Mouse (Mus musculus) intestine, postnatal 0 days (tissue): ENCODE data around the gene Capn8. TPM values are rescaled to one million over a fixed set of nuclear protein-coding genes. Genes with fewer than 3 reads are reported as not detected.

Source experiments
- ATAC-seq: fragments of 200-750 bp; cut with Nextera tagmentation; 2 replicates; pipeline ENCODE4 v1.8.0; 2017; ENCODE audit warnings: mild to moderate bottlenecking, moderate TSS enrichment, moderate library complexity
- H3K27ac ChIP-seq: fragments of 300-500 bp; sonication (generic); 2 replicates; pipeline ENCODE4 v1.5.1; 2014; ENCODE audit warnings: mild to moderate bottlenecking, low read depth, low read length, moderate library complexity
- H3K27me3 ChIP-seq: fragments of 300-500 bp; sonication (generic); replicated peaks from 2 replicates; pipeline ENCODE4 v1.6.1; 2014; ENCODE audit warnings: low read length, mixed read lengths; ENCODE audit not compliant: control insufficient read depth, insufficient read depth
- H3K36me3 ChIP-seq: fragments of 300-500 bp; sonication (generic); 2 replicates; pipeline ENCODE4 v1.6.1; 2014; ENCODE audit warnings: mild to moderate bottlenecking, moderate library complexity; ENCODE audit not compliant: control insufficient read depth, insufficient read depth
- H3K4me1 ChIP-seq: fragments of 300-500 bp; sonication (generic); replicated peaks from 2 replicates; pipeline ENCODE4 v1.6.1; 2014; ENCODE audit warnings: antibody characterized with exemption, low read length, mixed read lengths; ENCODE audit not compliant: control insufficient read depth, insufficient read depth
- H3K4me2 ChIP-seq: fragments of 300-500 bp; sonication (generic); replicated peaks from 2 replicates; pipeline ENCODE4 v1.6.1; 2014; ENCODE audit warnings: low read depth, mild to moderate bottlenecking, moderate library complexity
- H3K4me3 ChIP-seq: fragments of 300-500 bp; sonication (generic); 2 replicates; pipeline ENCODE4 v1.5.1; 2014; ENCODE audit warnings: low read depth, low read length
- H3K9ac ChIP-seq: fragments of 300-500 bp; sonication (generic); 2 replicates; pipeline ENCODE4 v1.6.1; 2014; ENCODE audit warnings: mild to moderate bottlenecking, low read depth, low read length
- H3K9me3 ChIP-seq: fragments of 300-500 bp; sonication (generic); 2 replicates; pipeline ENCODE4 v1.6.1; 2016; ENCODE audit warnings: mixed run types; ENCODE audit not compliant: control insufficient read depth
- CTCF ChIP-seq: sonication (generic); IDR thresholded peaks from 2 replicates; pipeline ENCODE4 v1.5.1; 2016; ENCODE audit warnings: low read depth, mild to moderate bottlenecking, control low read depth, antibody characterized with exemption, moderate library complexity
- WGBS: fragments of 180-500 bp; shearing (Covaris S2); extraction: QIAGEN DNeasy Blood & Tissue Kit; methylation state at CpG from one replicate; pipeline ENCODE4 v1.1.7; 2014; 5-methylcytosine and 5-hydroxymethylcytosine counted together
- polyA plus RNA-seq: library from polyadenylated mRNA; unstranded; fragments of >200 nt; fragmentation: Nextera tagmentation; extraction: Ambion mirVana; gene quantifications from 2 replicates; pipeline ENCODE4 v1.2.1, GENCODE M21; 2015

The Capn8 gene
- polyA plus RNA-seq, 1 experiment from 2014 or later, result 1.0 TPM

- peak; percentile 35 for TF ChIP-seq CTCF
- WGBS, result 10% methylated on average over 19 of the region's 19 CpGs
- H3K27me3 ChIP-seq, result no peaks in the 10 kb centered on the region
- no peaks in the 10 kb centered on the region for H3K36me3 ChIP-seq
- H3K4me1 ChIP-seq, result peaks cover 19% of the 10 kb centered on the region
- H3K4me3 ChIP-seq, result no peak overlapping the region
- H3K27ac ChIP-seq, result peak overlapping the region; percentile 66
- H3K9ac ChIP-seq, result no peak overlapping the region
- ATAC-seq, result peak; percentile 92
- peaks cover 8% of the 10 kb centered on the region; the same call in 1 of the 2 replicates for H3K9me3 ChIP-seq
- H3K4me2 ChIP-seq, result peak overlapping the region; percentile 52
Measured at GRCm38 (mm10) chr1:182527921-182528858, 36.6 kb upstream of the Capn8 start.

DNA sequence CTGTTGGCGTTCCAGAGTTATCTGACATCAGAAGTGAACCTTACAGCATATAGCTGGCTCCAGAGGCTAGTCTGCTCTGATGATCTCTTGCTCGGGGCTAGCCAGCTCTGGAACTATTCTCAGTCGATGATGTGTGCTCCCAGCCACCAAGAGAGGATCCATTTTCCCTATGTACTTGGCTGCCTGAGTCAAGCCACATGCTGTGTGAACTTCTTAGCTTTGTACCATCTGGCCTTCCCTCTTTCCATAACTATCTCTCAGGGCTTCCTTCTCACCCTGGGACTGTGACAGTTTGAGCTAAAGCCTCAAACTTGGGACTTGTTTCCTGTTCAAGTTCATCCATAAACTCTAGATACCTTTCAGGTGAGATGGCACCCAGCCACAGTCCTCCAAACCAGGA is 31.2 kb upstream of the Capn8 start:
- 82% methylated on average over 3 of the region's 3 CpGs for WGBS
- Histone ChIP-seq H3K27ac (no peak overlapping the region; the same call in 1 of the 2 replicates), H3K4me2 (no peak overlapping the region)

DNA sequence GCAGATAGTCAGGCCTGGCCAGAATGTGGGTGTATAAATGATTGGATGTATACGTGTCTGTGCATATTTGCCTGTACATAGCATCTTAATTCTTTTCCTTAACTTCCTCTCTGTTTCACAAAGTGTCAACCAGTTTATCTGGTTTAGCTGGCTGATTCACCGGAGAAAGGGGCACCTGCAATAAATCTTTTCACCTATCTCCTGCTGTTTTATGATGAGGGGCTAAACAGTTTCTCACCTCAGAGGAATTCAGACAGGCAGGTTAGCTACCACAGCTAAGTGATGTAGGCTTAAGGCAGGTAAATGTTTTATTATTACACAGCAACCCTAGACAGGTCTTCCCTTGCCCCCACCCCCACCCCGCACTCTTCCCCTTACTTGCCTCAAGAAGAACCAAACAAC is 29.7 kb upstream of the Capn8 start:
- TF ChIP-seq CTCF, result no peak
- Histone ChIP-seq H3K4me2 (no peak overlapping the region), H3K4me3 (no peak overlapping the region), H3K9me3 (peaks cover 8% of the 10 kb centered on the region; the same call in 1 of the 2 replicates), H3K4me1 (no peaks in the 10 kb centered on the region), H3K27me3 (no peaks in the 10 kb centered on the region), H3K27ac (no peak overlapping the region), H3K9ac (no peak overlapping the region), H3K36me3 (no peaks in the 10 kb centered on the region)
- ATAC-seq, result no peak
- 33% methylated on average over 3 of the region's 3 CpGs for WGBS

More for the DNA sequence above, 31.2 kb upstream of the Capn8 start:
- TF ChIP-seq CTCF, result no peak
- Histone ChIP-seq H3K27me3 (no peaks in the 10 kb centered on the region), H3K9ac (no peak overlapping the region), H3K4me1 (peaks cover 3% of the 10 kb centered on the region; the same call in 1 of the 2 replicates), H3K36me3 (no peaks in the 10 kb centered on the region), H3K4me3 (no peak overlapping the region), H3K9me3 (peaks cover 8% of the 10 kb centered on the region; the same call in 1 of the 2 replicates)
- no peak for ATAC-seq

DNA sequence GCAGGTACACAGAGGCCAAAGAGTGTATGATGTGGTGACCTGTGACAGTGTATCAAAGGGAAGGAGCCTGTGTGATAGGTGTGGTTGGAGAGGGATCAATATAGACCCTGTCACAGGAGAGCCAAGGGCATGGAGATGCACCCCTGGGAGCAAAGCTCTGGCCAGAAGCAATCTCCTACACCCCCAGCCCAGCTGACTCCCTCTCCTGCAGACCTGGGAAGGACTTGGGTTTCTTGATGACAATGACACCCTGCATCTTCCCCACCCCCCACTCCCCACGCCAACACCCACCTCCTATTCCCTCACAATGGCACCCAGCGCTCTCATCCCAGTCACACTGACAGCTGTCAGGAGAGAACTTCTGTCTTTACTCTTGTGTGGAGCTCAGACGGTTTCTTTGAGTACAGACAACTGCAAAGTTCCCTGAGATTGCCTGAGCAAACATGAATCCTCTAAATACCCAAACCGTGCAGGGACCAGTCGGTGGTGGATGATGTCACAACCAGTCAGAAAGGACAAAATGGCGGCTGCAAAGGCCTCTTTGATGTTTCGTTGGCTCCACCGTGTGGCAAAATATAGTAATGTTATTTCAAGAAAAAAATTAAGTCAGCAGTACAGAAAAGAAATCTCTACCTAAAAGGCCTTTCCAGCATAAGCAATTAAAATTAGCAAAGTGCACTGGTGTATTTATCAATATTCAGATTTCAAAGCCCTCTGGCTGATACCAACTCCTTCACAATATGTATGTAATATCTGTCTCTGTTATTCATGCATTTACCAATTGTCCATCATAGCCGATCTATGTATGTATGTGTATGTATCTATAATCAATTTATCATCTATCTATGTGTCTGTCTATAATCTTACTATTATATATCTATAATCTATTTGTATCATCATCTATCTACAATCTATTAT is 25.5 kb upstream of the Capn8 start:
- peak; percentile 71 for ATAC-seq
- no peaks in the 10 kb centered on the region for H3K9me3 ChIP-seq
- WGBS, result 17% methylated on average over 9 of the region's 9 CpGs
- H3K27me3 ChIP-seq, result no peaks in the 10 kb centered on the region
- no peak overlapping the region for H3K27ac ChIP-seq
- peak overlapping the region; percentile 55 for H3K4me2 ChIP-seq
- peak; percentile 80 for TF ChIP-seq CTCF
- 0 out of 2 replicates have a peak overlapping the region, but pooled peaks have one; percentile 13 for H3K4me3 ChIP-seq
- no peaks in the 10 kb centered on the region for H3K36me3 ChIP-seq
- H3K9ac ChIP-seq, result no peak overlapping the region
- no peaks in the 10 kb centered on the region for H3K4me1 ChIP-seq

DNA sequence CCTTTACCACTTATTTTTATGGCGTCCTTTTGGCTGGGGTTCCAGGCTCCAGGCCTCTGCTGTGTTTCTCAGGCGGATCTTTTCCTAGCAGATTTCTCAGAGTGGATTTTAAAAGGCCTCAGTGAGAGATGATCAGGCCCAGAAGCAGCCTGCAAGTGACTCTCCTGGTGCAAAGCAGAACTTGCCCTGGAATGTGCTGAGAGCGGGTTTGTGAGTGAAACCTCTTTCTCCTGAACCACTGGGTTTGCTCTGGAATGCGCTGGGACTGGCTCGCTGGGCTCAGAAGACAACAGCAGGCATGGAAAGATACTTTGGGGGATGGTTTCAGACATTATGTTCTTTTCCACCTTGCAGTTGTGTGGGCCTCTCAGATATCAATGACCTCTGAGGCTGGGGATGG is 22.7 kb upstream of the Capn8 start:
- no peak for ATAC-seq
- Histone ChIP-seq H3K36me3 (no peaks in the 10 kb centered on the region), H3K27ac (no peak overlapping the region), H3K9me3 (no peaks in the 10 kb centered on the region), H3K9ac (no peak overlapping the region), H3K4me3 (no peak overlapping the region), H3K27me3 (no peaks in the 10 kb centered on the region), H3K4me2 (no peak overlapping the region), H3K4me1 (no peaks in the 10 kb centered on the region)
- 70% methylated on average over 5 of the region's 5 CpGs for WGBS
- TF ChIP-seq CTCF, result no peak

GRCm38 (mm10) chr1:182543136-182543535 is 21.7 kb upstream of the Capn8 start:
- no peak overlapping the region for H3K4me3 ChIP-seq
- no peak overlapping the region for H3K4me2 ChIP-seq
- no peak overlapping the region for H3K27ac ChIP-seq
- no peaks in the 10 kb centered on the region for H3K36me3 ChIP-seq
- H3K4me1 ChIP-seq, result no peaks in the 10 kb centered on the region
- no peaks in the 10 kb centered on the region for H3K27me3 ChIP-seq
- TF ChIP-seq CTCF, result no peak
- no peaks in the 10 kb centered on the region for H3K9me3 ChIP-seq
- H3K9ac ChIP-seq, result no peak overlapping the region
- 73% methylated on average over 8 of the region's 8 CpGs for WGBS
- no peak for ATAC-seq
